Mouse (Mus musculus): ENCODE measurements around the gene Ppm1h. TPM values are rescaled to one million over a fixed set of nuclear protein-coding genes. Genes with fewer than 3 reads are reported as not detected.

Ppm1h gene
- polyA plus RNA-seq, 1 experiment from 2014 or later = 19.8 TPM

DNA sequence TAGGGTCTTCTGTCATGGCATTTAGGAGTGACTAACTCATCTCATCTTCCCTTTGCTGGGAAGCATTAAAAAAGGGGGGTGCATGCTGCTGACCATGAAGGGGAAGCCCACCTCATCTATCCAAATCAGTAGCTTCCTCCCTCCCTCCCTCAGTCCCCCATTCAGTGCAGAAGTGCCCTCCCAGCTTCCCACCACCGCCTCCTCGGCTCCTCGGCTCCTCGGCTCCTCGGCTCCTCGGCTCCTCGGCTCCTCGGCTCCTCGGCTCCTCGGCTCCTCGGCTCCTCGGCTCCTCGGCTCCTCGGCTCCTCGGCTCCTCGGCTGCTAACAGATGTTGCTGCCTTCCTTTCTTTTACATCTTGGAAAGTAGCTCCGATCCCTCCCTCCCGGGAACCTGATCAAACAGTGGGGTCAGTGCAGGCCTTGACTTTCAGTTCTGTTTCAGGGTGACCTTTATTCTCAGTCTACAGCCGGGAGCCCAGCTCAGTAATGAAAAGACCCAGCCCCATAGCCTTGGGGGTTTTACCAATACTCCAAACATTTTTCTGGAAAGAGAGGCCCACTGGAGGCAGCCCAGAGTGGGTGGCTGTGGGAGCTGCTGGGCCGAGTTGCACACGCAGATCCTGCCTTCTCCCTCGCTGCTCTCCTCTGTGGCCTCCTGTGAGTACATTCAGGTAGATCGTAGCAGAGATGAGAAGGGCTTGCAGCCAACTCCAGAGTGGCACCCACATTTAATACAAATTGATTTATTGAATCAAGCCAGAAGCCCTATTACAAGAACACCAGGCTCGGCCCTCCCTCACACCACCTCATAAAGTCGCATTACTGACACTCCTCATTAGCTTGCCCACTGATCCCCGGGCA, 207.7 kb downstream of the Ppm1h start:
- Histone ChIP-seq H3K36me3 (ENCODE audit: control insufficient read depth, insufficient read depth, low read length) (no peaks in the 10 kb centered on the region), H3K9ac (replicated peaks; ENCODE audit: low read length) (peak overlapping the region; percentile 35; the same call in 1 of the 2 replicates), H3K9me3 (ENCODE audit: control insufficient read depth, low read length) (no peaks in the 10 kb centered on the region), H3K4me3 (replicated peaks; ENCODE audit: low read depth, low read length) (0 out of 2 replicates have a peak overlapping the region, but pooled peaks have one; percentile 3), H3K27me3 (ENCODE audit: control insufficient read depth, insufficient read depth, low read length) (no peaks in the 10 kb centered on the region), H3K4me2 (ENCODE audit: low read length) (peak overlapping the region; percentile 49), H3K4me1 (ENCODE audit: control insufficient read depth, insufficient read depth, low read length) (peaks cover 58% of the 10 kb centered on the region), H3K27ac (replicated peaks; ENCODE audit: low read depth, low read length) (peak overlapping the region; percentile 93)
- DNase-seq (peak; percentile 80), ATAC-seq (ENCODE audit: low FRiP score, low TSS enrichment) (peak; percentile 15; the same call in 1 of the 2 replicates)
- WGBS = 2% methylated on average over 26 of the region's 26 CpGs

DNA sequence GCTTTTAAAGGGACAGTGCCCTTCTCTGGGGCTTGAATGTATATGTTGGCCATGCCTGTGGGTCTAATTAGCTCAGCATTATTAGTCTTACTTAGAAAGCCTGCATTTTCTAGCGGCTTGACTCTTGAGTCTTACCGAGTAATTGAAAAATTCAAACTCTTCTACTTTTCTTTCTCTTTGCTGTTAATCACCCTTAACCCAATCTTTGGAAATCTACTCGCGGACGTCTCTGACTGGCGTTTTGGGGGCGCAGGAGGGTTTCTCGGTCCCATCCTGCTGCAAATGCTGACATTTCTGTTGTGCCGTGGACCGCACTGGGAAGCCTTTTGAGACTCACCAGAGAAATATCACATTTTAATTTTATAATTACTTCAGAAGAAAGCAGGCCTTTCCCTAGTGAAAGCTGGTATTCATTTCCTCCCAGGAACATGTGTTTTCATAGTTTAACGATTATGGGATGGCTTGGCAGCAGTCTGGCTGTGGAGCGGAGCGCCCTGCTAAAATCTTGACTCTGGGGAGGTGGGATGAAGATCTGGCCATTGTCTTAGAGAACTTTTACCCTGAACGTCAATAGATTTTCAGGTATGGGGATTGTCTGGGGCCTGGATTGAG, 208.5 kb downstream of the Ppm1h start:
- no peaks in the 10 kb centered on the region for H3K9me3 ChIP-seq (ENCODE audit: control insufficient read depth, low read length)
- ATAC-seq (ENCODE audit: low FRiP score, low TSS enrichment) (no peak), DNase-seq (no peak)
- H3K36me3 ChIP-seq (ENCODE audit: control insufficient read depth, insufficient read depth, low read length) = no peaks in the 10 kb centered on the region
- H3K27me3 ChIP-seq (ENCODE audit: control insufficient read depth, insufficient read depth, low read length) = no peaks in the 10 kb centered on the region
- peak overlapping the region; percentile 49 for H3K4me2 ChIP-seq (ENCODE audit: low read length)
- 28% methylated on average over 14 of the region's 14 CpGs for WGBS
- H3K9ac ChIP-seq (replicated peaks; ENCODE audit: low read length) = peak overlapping the region; percentile 39
- no peak overlapping the region for H3K4me3 ChIP-seq (replicated peaks; ENCODE audit: low read depth, low read length)
- peak overlapping the region; percentile 93 for H3K27ac ChIP-seq (replicated peaks; ENCODE audit: low read depth, low read length)
- H3K4me1 ChIP-seq (ENCODE audit: control insufficient read depth, insufficient read depth, low read length) = peaks cover 55% of the 10 kb centered on the region

DNA sequence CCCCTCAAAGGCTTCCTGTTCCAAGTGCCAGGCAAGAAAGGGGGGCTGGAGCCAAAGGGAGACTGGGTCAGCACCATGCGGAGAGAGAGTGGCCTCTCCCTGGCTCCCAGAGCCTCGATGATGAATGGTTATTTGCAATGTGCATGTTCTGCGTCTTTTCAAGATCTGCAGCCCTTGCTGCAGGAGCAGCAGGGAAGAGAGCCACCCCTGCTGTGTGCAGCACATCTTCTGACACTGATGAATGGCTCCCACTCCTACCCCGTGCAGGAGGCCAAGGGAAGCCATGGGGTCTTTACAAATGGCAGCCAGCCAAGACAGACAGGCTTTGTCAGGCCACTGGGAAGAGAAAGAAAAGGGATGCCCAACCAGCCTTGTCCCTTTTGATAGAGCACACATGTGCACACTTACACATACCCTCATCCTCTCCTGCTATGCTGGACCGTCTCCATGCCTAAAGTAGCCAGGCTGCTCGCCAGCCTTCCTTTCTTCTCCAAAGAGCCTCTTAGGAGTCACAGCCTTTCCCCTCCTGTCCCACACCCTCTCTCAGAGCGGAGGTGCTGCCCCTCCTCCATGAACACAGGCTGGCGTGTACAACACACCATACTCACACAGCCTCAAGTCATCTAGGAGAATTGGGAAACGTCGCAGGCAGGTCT, 209.1 kb downstream of the Ppm1h start:
- Histone ChIP-seq H3K36me3 (ENCODE audit: control insufficient read depth, insufficient read depth, low read length) (no peaks in the 10 kb centered on the region), H3K27ac (replicated peaks; ENCODE audit: low read depth, low read length) (peak overlapping the region; percentile 93), H3K9ac (replicated peaks; ENCODE audit: low read length) (peak overlapping the region; percentile 39; the same call in 1 of the 2 replicates), H3K9me3 (ENCODE audit: control insufficient read depth, low read length) (no peaks in the 10 kb centered on the region), H3K27me3 (ENCODE audit: control insufficient read depth, insufficient read depth, low read length) (no peaks in the 10 kb centered on the region), H3K4me2 (ENCODE audit: low read length) (peak overlapping the region; percentile 24; the same call in 1 of the 2 replicates), H3K4me3 (replicated peaks; ENCODE audit: low read depth, low read length) (no peak overlapping the region), H3K4me1 (ENCODE audit: control insufficient read depth, insufficient read depth, low read length) (peaks cover 53% of the 10 kb centered on the region)
- ATAC-seq (ENCODE audit: low FRiP score, low TSS enrichment) (0 out of 2 replicates have a peak, but pooled peaks have one; percentile 29), DNase-seq (peak; percentile 75)
- 20% methylated on average over 10 of the region's 10 CpGs for WGBS

DNA sequence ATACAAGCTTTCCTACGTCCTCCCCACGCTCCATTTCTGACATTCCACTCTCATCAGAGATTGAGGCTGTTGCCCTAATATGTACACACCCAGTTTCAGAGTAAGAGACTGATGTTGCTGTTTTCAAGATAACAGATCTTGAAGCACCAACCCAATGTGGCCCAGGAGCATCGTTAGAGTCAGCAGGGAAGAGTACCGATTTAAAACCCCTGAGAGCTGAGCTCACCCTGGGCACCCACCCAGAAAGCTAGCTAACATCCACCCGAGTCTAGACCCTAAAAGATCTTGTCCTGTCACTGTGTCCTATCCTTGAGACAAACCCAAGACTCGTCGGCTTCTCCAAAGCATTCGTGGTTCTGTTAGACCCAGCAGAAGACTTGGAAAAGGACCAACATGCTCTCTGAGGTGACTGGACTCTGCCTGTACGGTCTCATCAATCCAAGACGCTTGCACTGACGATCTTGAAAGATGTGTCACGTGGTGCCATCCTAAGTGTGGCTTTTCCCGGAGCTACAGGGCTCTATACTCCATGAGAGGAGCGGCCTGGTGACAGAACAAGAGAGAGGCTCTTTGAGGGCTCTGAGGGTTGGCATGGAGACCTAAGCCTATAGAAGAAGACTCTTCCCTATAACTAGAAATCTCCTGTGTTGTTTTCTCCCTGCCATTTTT, 212.3 kb downstream of the Ppm1h start:
- Histone ChIP-seq H3K9me3 (ENCODE audit: control insufficient read depth, low read length) (no peaks in the 10 kb centered on the region), H3K9ac (replicated peaks; ENCODE audit: low read length) (no peak overlapping the region), H3K4me3 (replicated peaks; ENCODE audit: low read depth, low read length) (no peak overlapping the region), H3K4me2 (ENCODE audit: low read length) (no peak overlapping the region), H3K27me3 (ENCODE audit: control insufficient read depth, insufficient read depth, low read length) (no peaks in the 10 kb centered on the region), H3K27ac (replicated peaks; ENCODE audit: low read depth, low read length) (no peak overlapping the region), H3K36me3 (ENCODE audit: control insufficient read depth, insufficient read depth, low read length) (no peaks in the 10 kb centered on the region), H3K4me1 (ENCODE audit: control insufficient read depth, insufficient read depth, low read length) (peaks cover 28% of the 10 kb centered on the region)
- ATAC-seq (ENCODE audit: low FRiP score, low TSS enrichment) (no peak), DNase-seq (no peak)
- 87% methylated on average over 14 of the region's 14 CpGs for WGBS

DNA sequence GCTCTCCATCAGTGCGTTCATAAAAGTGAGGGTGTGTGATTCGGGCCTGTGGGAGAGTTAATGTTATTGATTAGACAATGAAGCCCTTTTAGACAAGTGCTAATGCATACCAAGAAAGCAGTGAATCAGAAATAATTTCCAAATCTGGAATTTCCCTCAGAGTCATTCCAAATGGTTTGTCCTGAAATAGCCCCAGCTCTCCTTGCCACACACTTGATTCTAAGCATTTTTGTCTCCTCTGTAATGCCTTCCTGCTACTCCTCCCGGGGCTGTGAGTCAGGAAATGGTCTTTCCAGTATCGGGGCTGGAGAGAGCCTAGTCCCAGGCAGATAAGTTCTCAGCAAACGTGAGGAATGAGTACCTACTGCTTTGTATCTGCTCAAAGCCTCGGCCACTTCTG, 212.9 kb downstream of the Ppm1h start:
- Histone ChIP-seq H3K9me3 (ENCODE audit: control insufficient read depth, low read length) (no peaks in the 10 kb centered on the region), H3K4me2 (ENCODE audit: low read length) (no peak overlapping the region), H3K27me3 (ENCODE audit: control insufficient read depth, insufficient read depth, low read length) (no peaks in the 10 kb centered on the region), H3K4me1 (ENCODE audit: control insufficient read depth, insufficient read depth, low read length) (peaks cover 25% of the 10 kb centered on the region), H3K4me3 (replicated peaks; ENCODE audit: low read depth, low read length) (no peak overlapping the region), H3K9ac (replicated peaks; ENCODE audit: low read length) (no peak overlapping the region), H3K27ac (replicated peaks; ENCODE audit: low read depth, low read length) (no peak overlapping the region), H3K36me3 (ENCODE audit: control insufficient read depth, insufficient read depth, low read length) (no peaks in the 10 kb centered on the region)
- 87% methylated on average over 6 of the region's 6 CpGs for WGBS
- ATAC-seq (ENCODE audit: low FRiP score, low TSS enrichment) = no peak
- DNase-seq = no peak

DNA sequence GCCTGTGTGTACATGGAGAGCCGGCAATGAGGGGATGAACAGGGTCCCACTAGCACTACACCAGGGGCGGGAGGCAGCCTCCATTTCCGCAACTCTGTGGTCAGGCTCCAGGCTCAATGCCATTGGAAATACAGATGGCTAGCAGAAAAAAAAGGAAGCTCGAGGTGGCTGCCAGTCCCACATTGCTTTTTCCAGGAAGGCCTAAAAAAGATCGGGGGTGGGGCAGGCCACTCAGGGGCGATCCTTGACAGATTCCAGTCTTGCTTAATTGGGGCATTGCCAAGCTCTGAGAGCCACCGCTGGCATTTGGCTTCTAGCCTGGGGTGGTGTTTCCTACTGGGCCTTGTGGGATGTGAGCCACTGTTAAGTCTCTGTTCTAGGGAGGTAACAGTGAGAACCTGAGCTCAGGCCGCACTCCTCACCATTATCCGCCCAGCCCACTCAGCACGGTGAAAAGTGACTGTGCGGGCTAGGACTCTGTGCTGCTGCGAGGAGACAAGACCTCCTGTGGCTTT, 216.1 kb downstream of the Ppm1h start:
- 62% methylated on average over 12 of the region's 12 CpGs for WGBS
- peak; percentile 60 for DNase-seq

DNA sequence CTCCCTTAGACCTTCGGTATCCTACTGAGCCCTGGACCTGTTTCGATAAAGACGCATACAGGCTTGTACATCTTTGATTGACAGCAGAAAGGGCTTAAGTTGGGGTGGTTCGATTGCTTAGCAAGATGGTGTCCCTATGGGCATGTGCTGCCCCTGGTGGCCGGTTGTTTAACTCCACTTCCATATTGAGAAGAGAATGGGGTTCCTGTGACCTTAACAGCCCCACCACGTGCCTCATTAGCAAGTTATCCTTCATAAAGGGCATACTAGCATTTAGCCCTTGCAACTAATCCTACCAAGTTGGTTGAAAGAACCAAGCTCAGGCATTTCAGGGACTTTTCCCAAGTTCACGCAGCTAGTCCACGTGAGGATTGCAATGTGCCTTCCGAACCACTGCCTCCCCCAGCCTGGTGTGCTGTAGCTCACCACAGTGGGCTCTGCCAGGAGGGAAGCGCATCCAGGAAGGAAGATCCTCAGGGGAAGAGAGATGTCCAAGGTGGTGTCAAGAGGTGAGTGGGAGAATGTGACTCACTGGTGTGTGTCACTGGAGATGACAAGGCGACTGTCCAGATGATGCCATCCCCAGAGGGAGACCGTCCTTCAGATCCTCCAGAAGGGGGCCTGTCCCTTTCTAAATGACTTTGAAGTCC, 216.7 kb downstream of the Ppm1h start:
- ATAC-seq (ENCODE audit: low FRiP score, low TSS enrichment) = no peak
- Histone ChIP-seq H3K9ac (replicated peaks; ENCODE audit: low read length) (no peak overlapping the region), H3K9me3 (ENCODE audit: control insufficient read depth, low read length) (no peaks in the 10 kb centered on the region), H3K4me1 (ENCODE audit: control insufficient read depth, insufficient read depth, low read length) (peaks cover 4% of the 10 kb centered on the region), H3K27ac (replicated peaks; ENCODE audit: low read depth, low read length) (peak overlapping the region; percentile 33; the same call in 1 of the 2 replicates), H3K4me2 (ENCODE audit: low read length) (no peak overlapping the region), H3K4me3 (replicated peaks; ENCODE audit: low read depth, low read length) (no peak overlapping the region), H3K36me3 (ENCODE audit: control insufficient read depth, insufficient read depth, low read length) (no peaks in the 10 kb centered on the region), H3K27me3 (ENCODE audit: control insufficient read depth, insufficient read depth, low read length) (no peaks in the 10 kb centered on the region)
- WGBS = 63% methylated on average over 12 of the region's 12 CpGs
- DNase-seq = peak; percentile 58

More for the DNA sequence above, 216.1 kb downstream of the Ppm1h start:
- Histone ChIP-seq H3K27ac (replicated peaks; ENCODE audit: low read depth, low read length) (peak overlapping the region; percentile 33; the same call in 1 of the 2 replicates), H3K4me1 (ENCODE audit: control insufficient read depth, insufficient read depth, low read length) (no peaks in the 10 kb centered on the region; the same call in 1 of the 2 replicates), H3K9me3 (ENCODE audit: control insufficient read depth, low read length) (no peaks in the 10 kb centered on the region), H3K4me2 (ENCODE audit: low read length) (no peak overlapping the region), H3K36me3 (ENCODE audit: control insufficient read depth, insufficient read depth, low read length) (no peaks in the 10 kb centered on the region), H3K9ac (replicated peaks; ENCODE audit: low read length) (no peak overlapping the region), H3K4me3 (replicated peaks; ENCODE audit: low read depth, low read length) (no peak overlapping the region), H3K27me3 (ENCODE audit: control insufficient read depth, insufficient read depth, low read length) (no peaks in the 10 kb centered on the region)
- no peak; the same call in 1 of the 2 replicates for ATAC-seq (ENCODE audit: low FRiP score, low TSS enrichment)
